Mouse (Mus musculus) erythroid progenitor cell, adult 5-6 weeks (primary cell): Measurements from ENCODE around the gene Gas6. TPM values are rescaled to one million over a fixed set of nuclear protein-coding genes. Genes with fewer than 3 reads are reported as not detected.

Experiments
- ATAC-seq: replicated peaks from 2 replicates; pipeline ENCODE4 v1.8.0; 2016; ENCODE audit warnings: moderate number of reproducible peaks, mild to moderate bottlenecking, moderate TSS enrichment, inconsistent platforms; ENCODE audit not compliant: poor library complexity, low FRiP score, severe bottlenecking
- total RNA-seq, 2 experiments: library from RNA; stranded (forward) in 1 of 2; stranded (reverse) in 1 of 2; fragments of 150-400 nt in 1 of 2; fragments of 186-747, 209-891 nt in 1 of 2; gene quantifications; 2 replicates each; pipeline versions ENCODE4 v1.2.3 to v1.2.4; 2015 to 2017; ENCODE audit warnings: low replicate concordance in 2 of 2

Gas6 gene
- total RNA-seq, 2 experiments from 2014 or later = 2.1 to 3.9 TPM

DNA sequence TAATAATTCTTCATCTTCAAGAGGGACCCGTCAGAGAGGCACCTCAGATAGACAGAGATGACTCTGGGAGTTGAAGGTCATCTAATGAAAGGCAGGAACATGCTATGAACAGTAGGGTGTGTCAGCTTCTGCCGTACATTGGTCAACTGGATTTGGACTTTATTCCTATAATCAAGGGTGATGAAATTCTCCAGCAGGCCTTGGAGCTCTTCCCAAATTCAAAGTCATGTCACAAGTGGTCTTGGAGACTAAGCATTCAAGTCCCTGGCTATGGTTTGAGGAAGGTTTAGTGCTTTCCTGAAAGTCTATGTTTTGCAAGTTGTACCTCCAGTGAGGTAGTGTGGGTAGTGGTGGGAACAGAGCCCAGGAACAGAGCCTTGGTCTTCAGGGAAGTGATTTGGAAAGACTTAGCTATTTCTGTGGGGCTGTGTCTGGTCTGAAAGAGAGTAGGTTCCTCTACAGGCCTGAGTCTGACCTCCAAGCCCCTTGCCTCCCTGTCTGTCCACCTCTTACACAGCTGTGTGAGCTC is 75.1 kb downstream of the Gas6 start:
- no peak for ATAC-seq

DNA sequence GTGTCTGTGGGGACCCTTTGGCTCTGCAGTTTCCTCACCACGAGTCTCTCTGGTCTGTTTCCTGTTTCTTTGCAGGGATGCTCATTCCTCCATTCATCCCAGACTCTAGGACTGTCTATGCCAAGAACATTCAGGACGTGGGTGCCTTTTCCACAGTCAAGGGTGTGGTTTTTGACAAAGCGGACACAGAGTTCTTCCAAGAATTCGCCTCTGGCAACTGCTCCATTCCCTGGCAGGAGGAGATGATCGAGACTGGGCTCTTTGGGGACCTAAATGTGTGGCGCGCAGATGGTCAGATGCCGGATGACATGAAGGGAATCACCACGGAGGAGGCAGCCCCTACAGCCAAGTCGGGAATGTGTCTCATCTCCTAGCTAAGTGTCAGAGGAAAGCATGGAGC is 78.4 kb downstream of the Gas6 start:
- ATAC-seq = no peak

Other genes with a start within 250 kb of the Gas6 start
- not detected in 2 replicates for gene Adprhl1, start 240.3 kb downstream of the Gas6 start, total RNA-seq (2015; ENCODE audit: low replicate concordance)
- gene Adprhl1, start 240.3 kb downstream of the Gas6 start, total RNA-seq (2017; ENCODE audit: low replicate concordance) = 3.7 TPM in 1 of 2 replicates, not detected in the other
- gene Dcun1d2, start 206.4 kb downstream of the Gas6 start, total RNA-seq (2015; ENCODE audit: low replicate concordance) = 7.9 and 13.0 TPM in 2 replicates
- gene Dcun1d2, start 206.4 kb downstream of the Gas6 start, total RNA-seq (2017; ENCODE audit: low replicate concordance) = 12.3 and 15.8 TPM in 2 replicates
- 2.1 and 10.1 TPM in 2 replicates for gene Tmco3, start 206.3 kb downstream of the Gas6 start, total RNA-seq (2015; ENCODE audit: low replicate concordance)
- gene Tmco3, start 206.3 kb downstream of the Gas6 start, total RNA-seq (2017; ENCODE audit: low replicate concordance) = 6.7 and 7.5 TPM in 2 replicates
- gene Tfdp1, start 155.7 kb downstream of the Gas6 start, total RNA-seq (2015; ENCODE audit: low replicate concordance) = 141 and 154 TPM in 2 replicates
- gene Tfdp1, start 155.7 kb downstream of the Gas6 start, total RNA-seq (2017; ENCODE audit: low replicate concordance) = 74.7 and 138 TPM in 2 replicates
- not detected in 2 replicates for gene Atp4b, start 97.7 kb downstream of the Gas6 start, total RNA-seq (2015; ENCODE audit: low replicate concordance)
- gene Atp4b, start 97.7 kb downstream of the Gas6 start, total RNA-seq (2017; ENCODE audit: low replicate concordance) = not detected in 2 replicates
- gene Grk1, start 89.4 kb downstream of the Gas6 start, total RNA-seq (2015; ENCODE audit: low replicate concordance) = 0.36 TPM in 1 of 2 replicates, not detected in the other
- gene Grk1, start 89.4 kb downstream of the Gas6 start, total RNA-seq (2017; ENCODE audit: low replicate concordance) = 0.13 TPM in 1 of 2 replicates, not detected in the other
- not detected in 2 replicates for gene Tmem255b, start 59.3 kb downstream of the Gas6 start, total RNA-seq (2015; ENCODE audit: low replicate concordance)
- gene Tmem255b, start 59.3 kb downstream of the Gas6 start, total RNA-seq (2017; ENCODE audit: low replicate concordance) = not detected in 2 replicates
- gene 1700029H14Rik, start 68.0 kb upstream of the Gas6 start, total RNA-seq (2015; ENCODE audit: low replicate concordance) = not detected in 2 replicates
- not detected in 2 replicates for gene 1700029H14Rik, start 68.0 kb upstream of the Gas6 start, total RNA-seq (2017; ENCODE audit: low replicate concordance)
- 6.5 and 9.6 TPM in 2 replicates for gene Rasa3, start 183.1 kb upstream of the Gas6 start, total RNA-seq (2015; ENCODE audit: low replicate concordance)
- 12.2 and 13.4 TPM in 2 replicates for gene Rasa3, start 183.1 kb upstream of the Gas6 start, total RNA-seq (2017; ENCODE audit: low replicate concordance)
- not detected in 2 replicates for gene Cfap97d2, start 211.4 kb upstream of the Gas6 start, total RNA-seq (2015; ENCODE audit: low replicate concordance)
- gene Cfap97d2, start 211.4 kb upstream of the Gas6 start, total RNA-seq (2017; ENCODE audit: low replicate concordance) = not detected in 2 replicates